Mouse (Mus musculus) large intestine, adult 2 months (tissue): ENCODE data around the gene Iqcf5. TPM values are rescaled to one million over a fixed set of nuclear protein-coding genes. Genes with fewer than 3 reads are reported as not detected.
A peak's percentile ranks its signal among the peaks of the same experiment; 100 is the strongest.

Experiments
- DNase-seq: peaks from one replicate; pipeline ENCODE4 v3.0.0-alpha.2; 2012; ENCODE audit warnings: low read depth, low spot score
- WGBS: fragments of 180-500 bp; shearing (Covaris S2); methylation state at CpG from one replicate; pipeline ENCODE4 v1.1.7; 2018; 5-methylcytosine and 5-hydroxymethylcytosine counted together
- polyA plus RNA-seq: library from polyadenylated mRNA; depleted of rRNA; stranded (reverse); fragments of >200 nt; gene quantifications from 2 replicates; pipeline ENCODE4 v1.2.3, GENCODE M21; 2012; rRNA removed

The Iqcf5 gene
- not detected in 2 replicates for polyA plus RNA-seq

DNA sequence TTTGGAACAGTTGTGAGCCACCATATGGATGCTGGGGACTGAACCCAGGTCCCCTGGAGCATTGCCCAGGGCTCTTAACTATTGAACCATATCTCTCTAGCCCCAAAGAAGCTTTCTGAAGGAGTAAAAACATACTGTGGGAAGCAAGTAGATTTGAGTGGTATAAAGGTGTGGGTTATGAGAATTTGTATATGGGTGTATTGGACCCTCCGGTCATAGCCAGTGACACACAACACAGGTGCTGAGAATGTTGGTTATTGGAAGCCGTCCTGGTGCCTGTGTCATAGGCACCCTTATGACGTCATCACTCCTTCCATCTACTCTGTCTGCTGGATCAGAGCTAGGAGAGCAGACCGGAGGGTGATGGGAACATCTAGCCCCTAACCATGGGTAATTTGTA lies at the start of gene Iqcf5:
Iqcf5 (plus strand) TSS at position 301 of the 400 bp plus-strand sequence.
- DNase-seq: no peak
- 79% methylated on average over 4 of the region's 4 CpGs for WGBS

DNA sequence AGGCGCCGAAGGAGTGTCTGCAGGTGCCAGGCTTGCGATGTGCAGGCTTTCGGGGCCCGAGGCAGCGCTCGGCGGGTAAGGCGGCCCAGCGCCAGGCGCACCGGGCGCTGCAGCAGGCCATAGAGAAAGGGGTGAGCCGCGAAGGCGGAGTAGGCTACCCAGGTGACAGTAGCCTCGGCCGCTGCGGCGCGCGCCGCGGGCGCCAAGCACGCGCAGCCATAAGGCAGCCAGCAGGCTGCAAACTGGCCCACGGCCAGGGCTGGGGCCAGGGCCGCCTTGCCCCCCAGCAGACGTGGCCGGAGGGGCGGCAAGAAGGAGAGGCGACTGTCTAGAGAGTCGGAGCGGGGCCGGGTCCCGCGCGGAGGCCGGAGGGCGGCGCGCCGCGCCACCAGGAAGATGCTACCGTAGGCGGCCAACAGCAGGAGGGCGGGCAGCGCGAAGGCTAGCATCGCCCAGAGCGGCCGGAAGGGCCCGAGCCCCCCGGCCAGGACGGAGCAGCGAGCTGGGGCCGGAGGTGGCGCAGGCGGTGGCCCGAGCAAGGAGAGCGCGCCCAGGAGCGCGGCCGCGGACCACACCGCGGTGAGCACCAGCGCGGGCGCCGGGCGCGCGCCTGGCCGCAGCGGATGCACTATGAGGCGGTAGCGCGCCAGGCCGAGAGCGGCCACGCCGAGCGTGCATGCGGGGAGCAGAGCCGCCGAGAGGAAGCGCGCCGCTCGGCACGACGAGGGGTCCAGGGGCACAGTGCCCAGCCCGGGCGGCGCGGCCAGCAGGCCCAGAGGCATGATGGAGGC lies 49.4 kb upstream of the Iqcf5 start:
- WGBS: 2% methylated on average over 99 of the region's 99 CpGs
- DNase-seq: no peak

DNA sequence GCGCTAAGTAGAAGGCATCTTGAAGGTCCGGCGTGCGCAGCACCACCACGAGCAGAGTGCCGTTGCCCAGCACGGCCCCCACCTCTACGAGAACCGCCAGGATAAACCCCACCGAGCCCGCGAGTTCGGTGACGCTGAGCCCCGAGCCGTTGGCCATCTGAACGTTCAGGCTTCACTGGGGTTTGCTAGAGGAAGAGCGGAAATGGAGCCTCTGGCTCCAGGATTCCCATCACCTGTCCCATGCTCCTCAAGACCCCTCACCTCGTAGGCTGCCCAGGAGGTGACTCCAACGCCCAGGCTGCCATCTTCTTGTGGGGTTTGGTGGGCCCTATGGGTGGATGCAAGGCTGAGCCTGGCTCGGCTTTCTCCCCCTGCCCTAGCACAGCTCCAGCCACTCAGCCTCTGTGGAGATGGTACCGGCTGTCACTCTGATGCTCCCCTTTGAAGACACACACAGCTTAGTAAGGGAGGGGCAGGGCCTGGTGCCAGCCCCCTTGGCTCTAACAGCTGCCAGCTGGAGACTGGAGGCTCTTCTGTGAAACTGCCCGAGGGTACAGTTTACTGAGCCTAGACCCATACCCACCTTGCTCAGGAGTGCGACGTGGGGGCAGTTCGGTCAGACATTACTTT lies 48.7 kb upstream of the Iqcf5 start, which contains the start of gene Gpr62:
Gpr62 (minus strand) TSS at position 368 of the 630 bp plus-strand sequence.
- no peak for DNase-seq
- WGBS: 27% methylated on average over 26 of the region's 26 CpGs

DNA sequence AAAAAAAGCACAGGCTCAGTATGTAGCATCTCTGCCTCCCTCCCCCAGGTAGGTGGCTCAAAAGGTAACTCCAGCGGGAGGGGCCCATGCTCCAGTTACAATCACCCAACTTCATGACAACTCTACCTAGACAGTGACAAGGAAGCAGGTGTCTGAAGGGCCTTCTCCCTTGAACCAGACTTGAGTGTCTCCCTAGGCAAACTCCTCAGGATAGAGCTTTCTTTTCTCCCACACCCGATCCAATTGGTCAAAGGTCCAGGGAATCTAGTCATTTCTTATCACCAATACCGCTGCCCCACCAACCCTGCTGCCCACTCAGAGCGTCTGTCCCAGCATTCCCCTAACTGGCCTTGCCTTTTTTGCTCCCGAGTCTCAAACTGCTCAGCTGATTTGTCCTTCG lies 47.7 kb upstream of the Iqcf5 start:
- 78% methylated on average over 6 of the region's 6 CpGs for WGBS
- no peak for DNase-seq

DNA sequence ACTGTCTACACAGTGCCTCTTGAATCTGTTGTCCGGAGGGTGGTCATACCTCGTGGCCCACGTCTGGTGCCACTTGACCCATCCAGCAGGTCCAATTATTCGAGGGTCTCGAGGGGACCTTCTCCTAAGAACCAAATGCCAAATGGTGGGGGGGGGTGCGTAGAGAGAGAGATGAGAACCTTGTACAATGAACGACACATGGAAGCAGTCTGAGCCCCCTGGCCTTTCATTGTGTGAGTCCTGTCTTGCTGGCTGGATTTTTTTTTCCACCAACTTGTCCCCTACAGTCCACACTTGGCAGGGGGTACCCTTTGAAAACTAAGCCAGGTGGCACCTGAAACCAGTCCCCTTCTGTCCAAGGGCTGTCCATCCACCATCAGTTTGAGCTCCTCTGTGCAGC lies 46.6 kb upstream of the Iqcf5 start:
- WGBS: 89% methylated on average over 7 of the region's 7 CpGs
- no peak for DNase-seq

DNA sequence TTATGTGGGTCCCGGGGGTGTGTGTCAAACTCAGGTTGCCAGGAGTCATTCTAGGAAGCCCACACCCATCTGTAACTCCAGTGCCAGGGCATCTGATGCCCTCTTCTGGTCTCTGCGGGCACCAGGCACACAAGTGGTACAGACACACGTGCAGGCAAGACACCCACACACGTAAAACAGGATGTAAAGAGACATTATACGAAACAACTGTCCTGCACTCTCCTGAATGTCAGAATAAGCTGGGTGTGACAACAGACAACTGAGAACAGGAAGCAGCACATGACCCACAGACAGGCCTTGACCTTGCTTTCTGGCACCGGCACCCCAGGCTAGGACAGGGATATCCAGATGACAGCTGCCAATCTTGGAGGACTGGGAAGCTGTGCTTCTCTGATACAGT lies 45.1 kb upstream of the Iqcf5 start:
- 44% methylated on average over 6 of the region's 6 CpGs for WGBS

DNA sequence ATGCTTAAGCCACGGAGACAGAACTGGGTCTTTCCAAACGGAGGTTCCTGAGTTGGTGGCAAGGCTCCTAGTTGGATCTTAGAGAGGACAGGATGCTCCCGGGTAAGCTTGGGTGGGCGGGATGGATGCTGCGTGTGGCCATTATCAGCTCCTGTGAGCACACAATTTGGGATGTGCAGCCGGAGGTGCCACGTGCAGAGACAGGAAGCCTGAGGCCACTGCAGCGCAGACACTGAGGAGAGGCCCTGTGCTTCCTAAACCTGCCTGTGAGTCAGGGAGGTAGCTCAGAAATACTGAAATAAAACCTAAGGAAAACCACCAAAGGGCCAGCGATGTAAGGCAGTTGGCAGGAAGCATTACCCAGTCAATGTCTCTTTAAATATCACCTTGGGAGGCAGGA lies 44.6 kb upstream of the Iqcf5 start:
- DNase-seq: no peak
- 74% methylated on average over 9 of the region's 9 CpGs for WGBS

More for the DNA sequence above, 45.1 kb upstream of the Iqcf5 start:
- DNase-seq: no peak

DNA sequence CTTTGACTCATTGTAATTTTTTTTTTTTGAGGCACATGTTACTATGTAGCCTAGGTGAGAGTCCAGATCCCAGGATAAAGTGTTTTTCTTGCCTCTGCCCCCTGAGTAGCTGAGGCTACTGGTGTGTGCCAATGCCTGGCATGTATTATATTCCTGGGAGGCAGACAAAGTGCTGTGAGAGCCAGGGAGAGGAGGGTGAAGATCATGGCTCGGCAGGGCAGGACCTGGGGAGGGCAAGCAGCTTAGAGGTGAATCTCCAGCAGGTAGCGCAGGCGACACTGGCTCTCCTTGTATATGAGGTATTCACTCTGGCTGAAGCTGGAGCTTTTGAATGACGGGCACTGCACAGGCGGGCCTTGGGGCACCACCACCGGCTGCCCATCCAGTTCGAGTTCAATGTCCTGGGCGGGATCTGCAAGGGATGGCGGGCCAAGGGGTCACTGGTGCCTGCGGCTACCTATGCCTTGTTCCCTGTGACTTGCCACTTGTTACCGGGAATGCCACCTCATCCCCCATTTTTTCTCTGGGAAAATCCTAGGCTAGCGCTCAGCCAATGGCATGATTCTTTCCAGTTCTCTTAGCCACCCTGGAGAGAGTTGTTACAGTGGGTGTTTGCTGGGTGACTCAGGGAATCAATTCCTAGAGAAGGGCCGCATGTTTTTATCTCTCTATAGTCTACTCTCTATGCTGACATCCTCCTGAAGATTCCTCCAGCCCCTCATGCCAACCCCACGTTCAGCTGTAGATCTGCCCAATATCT lies 43.2 kb upstream of the Iqcf5 start:
- DNase-seq: no peak
- WGBS: 76% methylated on average over 14 of the region's 14 CpGs

DNA sequence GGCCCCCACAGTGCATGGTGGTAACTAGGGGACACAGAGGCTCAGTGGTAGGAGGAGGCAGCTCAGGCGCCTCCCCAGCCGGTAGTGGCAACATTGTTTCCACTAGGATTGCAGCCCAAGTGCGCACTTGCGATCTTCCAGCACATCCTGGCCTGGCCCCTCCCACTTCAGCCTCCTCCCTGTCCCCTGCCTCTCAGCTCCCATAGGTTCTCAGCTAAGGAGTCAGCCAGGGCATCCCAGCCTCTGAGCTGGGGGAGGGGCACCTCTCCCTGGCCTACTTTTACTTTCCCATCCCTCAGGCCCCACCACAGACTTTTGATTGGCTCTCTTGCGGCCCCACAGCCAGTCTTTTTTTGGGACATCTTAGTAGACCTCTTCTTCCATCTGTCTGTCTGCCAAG lies 42.5 kb upstream of the Iqcf5 start:
- 39% methylated on average over 5 of the region's 5 CpGs for WGBS
- DNase-seq: no peak

DNA sequence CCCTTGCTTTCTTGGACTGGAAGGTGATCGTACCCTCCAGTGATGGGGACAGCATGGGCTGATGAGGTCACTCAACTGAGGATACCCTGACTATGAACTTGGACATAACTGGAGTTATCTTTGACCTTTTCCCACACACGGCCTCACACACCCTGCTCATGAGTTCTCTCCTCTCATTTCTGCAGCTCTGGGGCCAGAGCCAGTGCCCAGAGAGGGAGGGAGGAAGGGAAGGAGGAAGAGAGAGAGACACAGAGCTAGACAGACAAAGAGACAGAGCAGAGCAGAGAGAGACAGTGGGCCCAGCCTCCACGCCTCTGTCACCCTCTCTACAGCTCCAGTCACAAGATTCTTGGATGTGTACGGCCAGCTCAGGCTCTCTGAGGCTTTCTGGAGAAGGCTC lies 42.1 kb upstream of the Iqcf5 start:
- no peak for DNase-seq
- 48% methylated on average over 4 of the region's 4 CpGs for WGBS

DNA sequence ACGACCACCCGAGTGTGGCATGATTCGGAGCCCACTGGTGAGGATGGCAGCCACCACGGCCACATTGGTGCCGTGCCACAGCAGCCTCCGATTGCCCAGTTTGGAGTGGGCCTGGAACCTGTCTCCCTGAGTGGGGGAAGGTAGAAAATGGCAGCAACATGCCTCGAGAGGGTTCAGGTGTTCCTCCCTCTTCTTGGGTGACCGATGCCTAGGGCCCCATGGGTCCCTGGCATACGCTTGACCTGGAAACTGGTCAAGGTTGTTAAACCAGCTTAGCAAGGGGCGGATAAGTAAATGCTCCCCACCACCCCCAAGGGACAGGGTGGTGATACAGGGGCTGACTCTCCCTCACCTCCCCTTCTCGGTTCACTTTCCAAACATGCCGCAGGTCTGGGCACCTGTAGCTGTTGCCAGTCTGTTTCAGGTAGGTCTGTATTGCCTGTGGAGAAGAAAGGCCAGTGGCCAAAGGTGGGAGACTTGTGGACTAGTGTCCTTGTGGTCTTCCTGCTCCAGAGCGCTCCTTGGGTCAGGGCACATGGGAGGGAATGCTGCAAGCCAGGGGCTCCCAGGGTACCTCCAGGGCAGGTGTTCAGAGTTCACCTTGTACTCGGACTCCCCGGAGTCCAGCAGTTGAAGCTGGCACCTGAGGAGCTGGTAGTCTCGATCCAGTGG lies 41.2 kb upstream of the Iqcf5 start:
- WGBS: 79% methylated on average over 16 of the region's 16 CpGs
- DNase-seq: no peak

DNA sequence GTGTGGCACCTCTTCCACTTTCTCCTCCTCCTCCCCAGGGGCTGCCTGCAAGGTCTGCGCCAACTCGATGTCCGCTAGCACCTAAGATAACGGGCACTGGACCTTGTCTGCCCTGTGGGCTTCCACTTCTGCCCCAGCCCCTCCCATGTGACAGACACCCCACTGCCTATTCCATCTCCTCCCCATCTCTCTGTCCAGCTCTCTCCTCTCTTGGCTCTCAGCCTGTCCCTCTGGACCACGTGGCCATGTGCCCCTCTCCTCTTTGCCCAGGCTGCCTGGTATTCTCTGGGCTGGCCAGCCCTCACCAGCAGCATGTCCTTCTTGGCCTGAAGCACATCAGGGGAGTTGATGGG lies 40.6 kb upstream of the Iqcf5 start:
- DNase-seq: no peak
- WGBS: 63% methylated on average over 5 of the region's 5 CpGs

DNA sequence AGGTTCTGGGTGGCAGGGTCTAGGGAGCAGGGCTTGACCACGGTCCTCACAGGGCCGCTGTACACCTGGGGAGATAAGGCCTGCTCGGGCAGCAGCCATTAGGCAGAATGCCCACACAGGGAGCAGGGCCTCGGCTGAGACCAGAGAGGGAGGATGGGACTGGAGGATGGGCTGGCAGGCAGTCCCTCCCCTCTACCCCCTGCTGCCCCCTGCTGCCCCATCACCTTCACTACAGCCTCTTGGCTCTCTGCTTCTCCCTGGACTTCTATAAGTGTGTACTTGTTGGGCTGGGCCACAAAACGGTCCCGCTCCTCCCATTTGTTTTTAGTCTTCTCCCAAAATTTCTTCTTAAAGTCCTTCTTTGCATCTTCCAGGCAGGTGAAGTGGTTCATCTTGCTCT lies 39.9 kb upstream of the Iqcf5 start:
- WGBS: 13% methylated on average over 6 of the region's 6 CpGs
- no peak for DNase-seq

DNA sequence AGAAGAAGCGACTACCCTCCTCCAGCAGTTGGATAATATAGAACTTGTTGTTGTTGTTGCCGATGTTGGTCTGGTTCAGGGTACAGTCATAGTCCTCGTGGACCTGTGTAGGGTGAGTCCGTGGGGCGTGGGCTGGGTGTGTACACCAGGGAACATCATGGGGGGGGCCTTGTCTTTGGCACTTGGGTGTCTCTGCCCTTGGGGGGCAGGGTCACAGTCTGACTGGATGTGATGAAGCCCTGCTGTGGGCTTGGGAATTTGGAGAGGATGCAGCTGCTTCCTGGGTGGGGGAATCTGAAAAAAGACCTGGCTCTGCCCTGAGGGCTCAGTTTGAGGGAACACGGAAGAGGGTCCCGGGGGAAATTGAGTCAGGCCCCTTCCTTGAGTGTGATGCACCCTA lies 39.3 kb upstream of the Iqcf5 start:
- WGBS: 56% methylated on average over 7 of the region's 7 CpGs
- no peak for DNase-seq

DNA sequence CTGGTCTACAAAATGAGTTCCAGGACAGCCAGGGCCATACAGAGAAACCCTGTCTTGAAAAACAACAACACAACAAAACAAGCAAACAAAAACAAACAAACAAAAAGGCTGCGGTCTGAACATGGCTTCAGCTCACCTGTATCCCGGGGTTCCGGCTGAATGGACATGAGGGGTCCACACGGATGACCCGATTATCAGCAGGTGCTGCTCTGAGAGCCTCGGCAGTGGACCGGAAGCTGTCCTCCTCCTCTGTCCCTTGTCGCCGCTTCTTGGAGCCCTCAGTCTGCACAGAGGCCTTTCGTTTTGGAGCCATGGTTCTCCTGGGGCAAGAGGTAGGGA lies 38.7 kb upstream of the Iqcf5 start, which contains the start of gene Rrp9:
Rrp9 (plus strand) TSS at position 301 of the 339 bp plus-strand sequence.
- DNase-seq: no peak
- 58% methylated on average over 10 of the region's 10 CpGs for WGBS

DNA sequence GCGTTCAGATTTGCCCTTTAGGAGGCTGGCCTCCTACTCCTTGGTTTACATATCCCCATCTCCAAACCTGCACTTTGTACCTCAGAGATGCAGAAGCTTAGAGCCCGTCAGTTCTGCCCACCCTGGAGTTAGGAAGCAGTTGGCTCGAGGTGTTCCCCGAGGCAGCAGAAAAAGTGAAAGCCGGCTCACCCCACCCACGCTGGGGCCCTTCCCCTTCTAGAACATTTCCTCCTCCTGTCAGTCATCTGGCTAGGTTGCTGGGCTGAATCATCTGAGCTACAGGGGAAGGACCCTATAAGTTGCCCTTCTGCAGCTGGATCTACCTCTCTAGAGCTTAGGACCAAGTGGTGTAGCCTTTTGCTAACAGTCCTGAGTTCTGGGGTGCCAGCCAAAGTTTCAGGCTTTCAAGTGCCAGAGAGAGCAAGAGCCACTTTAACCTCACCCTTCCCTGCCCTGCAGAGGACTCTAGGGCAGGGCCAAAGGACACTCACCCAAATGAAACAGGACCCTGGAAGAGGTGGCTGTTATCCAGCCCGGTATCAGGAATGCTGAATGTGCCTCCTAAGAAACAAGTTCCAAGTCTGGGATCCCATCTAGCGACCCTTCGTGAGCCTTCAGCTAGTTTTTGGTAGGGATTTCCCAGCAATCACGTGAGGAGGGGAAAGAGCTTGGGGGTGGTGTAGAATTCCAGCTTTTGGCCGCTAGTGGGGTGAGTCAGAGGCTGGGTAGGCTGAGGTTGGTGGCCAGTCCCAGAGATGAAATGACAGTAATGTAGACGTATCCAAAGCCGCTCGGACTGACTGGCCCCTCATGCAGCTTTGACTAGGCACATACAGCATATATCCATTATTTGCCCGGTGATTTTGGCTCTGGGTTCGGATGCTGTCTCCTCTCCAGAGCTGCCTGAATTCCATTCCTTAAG lies 38.1 kb upstream of the Iqcf5 start:
- WGBS: 5% methylated on average over 16 of the region's 16 CpGs

DNA sequence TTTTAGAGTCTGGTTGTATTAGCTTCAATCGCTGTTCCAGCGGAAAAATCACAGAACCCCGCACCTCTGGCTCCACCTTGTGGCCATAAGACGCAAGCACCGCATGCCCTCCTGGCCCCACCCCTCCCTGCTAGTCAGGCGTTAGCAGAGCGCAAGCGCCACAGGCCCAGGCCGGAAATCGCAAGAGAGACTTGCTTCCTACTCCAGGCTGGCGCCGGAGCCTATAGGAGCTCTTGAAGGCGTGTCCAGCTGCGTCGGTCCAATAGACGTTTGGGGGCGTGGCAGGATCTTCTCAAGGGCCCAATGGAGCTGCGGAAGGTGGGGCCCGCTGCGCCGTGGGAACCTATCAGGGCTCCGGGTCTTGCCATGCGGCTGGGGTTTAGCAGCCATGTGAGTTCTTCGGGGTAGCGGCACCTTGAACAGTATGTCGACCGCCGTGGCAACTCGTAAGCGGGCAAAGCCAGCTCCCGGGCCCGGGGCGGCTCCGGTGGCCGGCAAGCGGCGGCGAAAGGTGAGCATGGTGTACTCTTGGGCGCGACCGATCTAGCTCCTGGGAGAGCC lies 37.4 kb upstream of the Iqcf5 start, which contains the start of gene Parp3:
Parp3 (minus strand) TSS at position 26 of the 561 bp plus-strand sequence.
- DNase-seq: peak; percentile 99
- under 1% methylated on average over 41 of the region's 41 CpGs for WGBS

More for the DNA sequence above, 38.1 kb upstream of the Iqcf5 start:
- peak; percentile 40 for DNase-seq

DNA sequence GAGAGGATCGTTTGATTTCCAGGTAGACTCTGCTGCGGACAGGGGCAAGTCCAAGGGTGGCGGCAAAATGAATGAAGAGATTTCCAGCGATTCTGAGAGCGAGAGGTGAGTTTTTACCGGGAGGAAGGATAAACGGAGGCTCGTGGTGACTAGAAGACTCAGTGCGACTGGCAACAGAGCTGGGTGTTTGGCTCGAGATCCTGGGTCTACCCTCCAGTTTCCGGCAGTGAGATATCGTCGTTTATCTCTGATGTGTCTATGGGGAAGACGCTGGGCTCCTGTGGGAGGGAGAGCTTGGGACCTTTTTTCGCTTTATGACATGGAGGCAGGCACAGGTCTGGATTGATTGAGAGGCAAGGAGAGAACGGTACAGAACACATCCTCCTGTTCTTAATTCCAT lies 36.7 kb upstream of the Iqcf5 start:
- WGBS: 0% methylated on average over 16 of the region's 16 CpGs
- no peak for DNase-seq

DNA sequence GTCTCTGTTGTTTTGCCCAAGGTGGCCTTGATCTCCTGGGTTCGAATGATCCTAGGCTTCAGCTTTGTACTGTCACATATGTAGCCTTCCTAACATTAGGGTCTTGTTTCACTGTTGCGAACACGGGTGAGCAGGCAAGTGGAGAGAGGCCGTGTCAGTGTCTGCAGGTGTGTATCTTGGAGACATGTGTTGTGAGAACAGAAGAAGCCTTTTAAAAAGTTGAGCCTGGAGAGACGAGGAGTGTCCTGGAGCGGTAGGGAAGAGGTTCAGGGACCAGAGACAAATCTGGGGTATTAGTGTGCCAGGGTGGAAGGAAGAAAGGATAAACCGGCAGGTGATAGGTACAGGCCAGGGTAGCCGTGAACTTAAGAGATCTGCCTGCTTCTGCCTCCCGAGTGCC lies 36.3 kb upstream of the Iqcf5 start:
- DNase-seq: no peak
- WGBS: 59% methylated on average over 9 of the region's 9 CpGs
